Comparison of ENCODE assay signal across 8 mouse cellular contexts in genomic region chr9:108048566-108048955, GRCm38 (mm10). TPM values are rescaled to one million over a fixed set of nuclear protein-coding genes. Genes with fewer than 3 reads are reported as not detected.
DNase-seq lines count a peak whose midpoint lies in the region; ATAC-seq and TF ChIP-seq lines count a peak whose summit lies in the region.

No protein-coding gene starts in this region.

- WGBS in forebrain, embryonic 13.5 days, result 1% methylated on average over 19 of the region's 19 CpGs
- under 1% methylated on average over 19 of the region's 19 CpGs for WGBS in liver, embryonic 15.5 days (ENCODE audit: insufficient replicate concordance)

- peak overlapping the region; percentile 79 for H3K9ac ChIP-seq in forebrain, embryonic 13.5 days
- peak overlapping the region; percentile 56 for H3K9ac ChIP-seq in liver, embryonic 15.5 days

- no peak for DNase-seq in gastrocnemius, adult 2 months
- no peak for DNase-seq in gastrocnemius, postnatal 10 days
- no peak for DNase-seq in T-cell, adult 2 months (ENCODE audit: low spot score)
- no peak for DNase-seq in layer of hippocampus, postnatal 10 days (ENCODE audit: low spot score in 2 of 2)

- H3K4me3 ChIP-seq in gastrocnemius, adult 2 months, result peak overlapping the region; percentile 71
- H3K4me3 ChIP-seq in E14TG2a.4 (replicated peaks; ENCODE audit: low read length), result peak overlapping the region; percentile 80
- peak overlapping the region; percentile 74 for H3K4me3 ChIP-seq in forebrain, embryonic 13.5 days
- H3K4me3 ChIP-seq in liver, embryonic 15.5 days (replicated peaks), result peak overlapping the region; percentile 74

- no peak for TF ChIP-seq CTCF in gastrocnemius, adult 2 months (IDR thresholded peaks at IDR 0.05)
- TF ChIP-seq CTCF in E14TG2a.4 (conservative IDR thresholded peaks at IDR 0.05; ENCODE audit: low read length), result no peak

- peak; percentile 52 for ATAC-seq in forebrain, embryonic 13.5 days
- peak; percentile 4 for ATAC-seq in liver, embryonic 15.5 days (ENCODE audit: insufficient read depth)
- no peak for ATAC-seq in monocyte, adult 5-6 weeks (replicated peaks; ENCODE audit: insufficient number of reproducible peaks, low FRiP score, low TSS enrichment, poor library complexity, severe bottlenecking)

- intact Hi-C loops in gastrocnemius, adult 2 months (cut with DNase I), result no loop called here

- H3K36me3 ChIP-seq in E14TG2a.4 (ENCODE audit: insufficient read depth, low read length), result peaks cover 64% of the 10 kb centered on the region
- peaks cover 54% of the 10 kb centered on the region for H3K36me3 ChIP-seq in forebrain, embryonic 13.5 days (ENCODE audit: poor library complexity, severe bottlenecking)
- peaks cover 78% of the 10 kb centered on the region for H3K36me3 ChIP-seq in liver, embryonic 15.5 days (replicated peaks)

- peak overlapping the region; percentile 94 for H3K27ac ChIP-seq in gastrocnemius, adult 2 months
- peak overlapping the region; percentile 61 for H3K27ac ChIP-seq in forebrain, embryonic 13.5 days
- peak overlapping the region; percentile 90 for H3K27ac ChIP-seq in liver, embryonic 15.5 days (replicated peaks)

- peak overlapping the region; percentile 93 for H3K4me2 ChIP-seq in forebrain, embryonic 13.5 days
- peak overlapping the region; percentile 94 for H3K4me2 ChIP-seq in liver, embryonic 15.5 days

- no peaks in the 10 kb centered on the region for H3K9me3 ChIP-seq in E14TG2a.4 (ENCODE audit: low read length)
- H3K9me3 ChIP-seq in forebrain, embryonic 13.5 days (replicated peaks), result no peaks in the 10 kb centered on the region
- H3K9me3 ChIP-seq in liver, embryonic 15.5 days (replicated peaks), result no peaks in the 10 kb centered on the region

- peaks cover 82% of the 10 kb centered on the region for H3K4me1 ChIP-seq in E14TG2a.4 (replicated peaks; ENCODE audit: low read depth, low read length)
- peaks cover 30% of the 10 kb centered on the region for H3K4me1 ChIP-seq in forebrain, embryonic 13.5 days
- peaks cover 66% of the 10 kb centered on the region for H3K4me1 ChIP-seq in liver, embryonic 15.5 days (replicated peaks)

- H3K27me3 ChIP-seq in E14TG2a.4 (ENCODE audit: insufficient read depth, low read length), result no peaks in the 10 kb centered on the region
- no peaks in the 10 kb centered on the region for H3K27me3 ChIP-seq in forebrain, embryonic 13.5 days
- no peaks in the 10 kb centered on the region for H3K27me3 ChIP-seq in liver, embryonic 15.5 days

RNA-seq across cellular contexts. Expression of gene Gmppb, which starts 0.5 kb away (rescaled TPM):
- total RNA-seq in gastrocnemius, adult 2 months (2021), result 1 to 10 TPM; 3.3 to 6.3 TPM
- 10 to 100 TPM in 1 of 2 experiments, 1 to 10 TPM in 1; 8.6 to 10.6 TPM for total RNA-seq in gastrocnemius, postnatal 10 days (2021)
- 20.8 and 24.4 TPM in 2 replicates for polyA plus RNA-seq in forebrain, embryonic 13.5 days (2015; fragmentation: Nextera tagmentation; extraction: Ambion mirVana)
- 15.3 and 16.3 TPM in 2 replicates for polyA plus RNA-seq in liver, embryonic 15.5 days (2015; fragmentation: Nextera tagmentation; extraction: Ambion mirVana)
- 10 to 100 TPM; 16.0 to 18.3 TPM for total RNA-seq in layer of hippocampus, postnatal 10 days (2021)
- 4.5 to 19.8 TPM (median 15.8 TPM) in 3 replicates for total RNA-seq in monocyte, adult 5-6 weeks (2017)

RNA-seq across cellular contexts. Expression of gene Amigo3, which starts 4.4 kb away (rescaled TPM):
- total RNA-seq in gastrocnemius, adult 2 months (2021), result 1 to 10 TPM; 1.5 to 3.1 TPM
- total RNA-seq in gastrocnemius, postnatal 10 days (2021), result 1 to 10 TPM; 2.6 to 3.6 TPM
- 2.1 and 3.0 TPM in 2 replicates for polyA plus RNA-seq in forebrain, embryonic 13.5 days (2015; fragmentation: Nextera tagmentation; extraction: Ambion mirVana)
- polyA plus RNA-seq in liver, embryonic 15.5 days (2015; fragmentation: Nextera tagmentation; extraction: Ambion mirVana), result 1.5 and 1.8 TPM in 2 replicates
- 1 to 10 TPM; 2.0 to 2.1 TPM for total RNA-seq in layer of hippocampus, postnatal 10 days (2021)
- 2.5 to 3.5 TPM in 2 of 3 replicates, not detected in the other for total RNA-seq in monocyte, adult 5-6 weeks (2017)

RNA-seq across cellular contexts. Expression of gene Mst1, which starts 31.7 kb away (rescaled TPM):
- total RNA-seq in gastrocnemius, adult 2 months (2021), result not detected
- under 1 TPM in 1 of 2 experiments, not detected in 1; 0.11 TPM for total RNA-seq in gastrocnemius, postnatal 10 days (2021)
- not detected in 2 replicates for polyA plus RNA-seq in forebrain, embryonic 13.5 days (2015; fragmentation: Nextera tagmentation; extraction: Ambion mirVana)
- 41.1 and 51.2 TPM in 2 replicates for polyA plus RNA-seq in liver, embryonic 15.5 days (2015; fragmentation: Nextera tagmentation; extraction: Ambion mirVana)
- not detected for total RNA-seq in layer of hippocampus, postnatal 10 days (2021)
- total RNA-seq in monocyte, adult 5-6 weeks (2017), result not detected in 3 replicates

RNA-seq across cellular contexts. Expression of gene Rnf123, which starts 34.6 kb away (rescaled TPM):
- total RNA-seq in gastrocnemius, adult 2 months (2021), result 100 to 1,000 TPM; 128 to 157 TPM
- 100 to 1,000 TPM; 153 to 172 TPM for total RNA-seq in gastrocnemius, postnatal 10 days (2021)
- 32.6 and 39.5 TPM in 2 replicates for polyA plus RNA-seq in forebrain, embryonic 13.5 days (2015; fragmentation: Nextera tagmentation; extraction: Ambion mirVana)
- 100 and 123 TPM in 2 replicates for polyA plus RNA-seq in liver, embryonic 15.5 days (2015; fragmentation: Nextera tagmentation; extraction: Ambion mirVana)
- total RNA-seq in layer of hippocampus, postnatal 10 days (2021), result 10 to 100 TPM; 82.4 to 90.0 TPM
- 21.5 to 53.5 TPM (median 30.5 TPM) in 3 replicates for total RNA-seq in monocyte, adult 5-6 weeks (2017)

RNA-seq across cellular contexts. Expression of gene Apeh, which starts 45.8 kb away (rescaled TPM):
- 10 to 100 TPM; 30.6 to 33.4 TPM for total RNA-seq in gastrocnemius, adult 2 months (2021)
- total RNA-seq in gastrocnemius, postnatal 10 days (2021), result 10 to 100 TPM; 33.9 to 36.6 TPM
- polyA plus RNA-seq in forebrain, embryonic 13.5 days (2015; fragmentation: Nextera tagmentation; extraction: Ambion mirVana), result 49.9 and 60.2 TPM in 2 replicates
- 194 and 242 TPM in 2 replicates for polyA plus RNA-seq in liver, embryonic 15.5 days (2015; fragmentation: Nextera tagmentation; extraction: Ambion mirVana)
- total RNA-seq in layer of hippocampus, postnatal 10 days (2021), result 10 to 100 TPM; 41.0 to 46.7 TPM
- 63.3 to 124 TPM (median 97.2 TPM) in 3 replicates for total RNA-seq in monocyte, adult 5-6 weeks (2017)
